Mouse (Mus musculus) C2C12 (cell line): ENCODE measurements around the gene Frmd5. TPM values are rescaled to one million over a fixed set of nuclear protein-coding genes. Genes with fewer than 3 reads are reported as not detected.

ENCODE experiments used
- H3K27me3 ChIP-seq: one replicate; pipeline ENCODE4 v1.6.1; 2011; ENCODE audit not compliant: control insufficient read depth, insufficient read depth, insufficient read length
- H3K36me3 ChIP-seq: one replicate; pipeline ENCODE4 v1.6.1; 2011; ENCODE audit not compliant: control insufficient read depth, insufficient read depth
- H3K4me3 ChIP-seq: one replicate; pipeline ENCODE4 v1.5.1; 2011; ENCODE audit warnings: mild to moderate bottlenecking, control low read depth; ENCODE audit not compliant: poor library complexity, insufficient read depth, severe bottlenecking
- H3K79me2 ChIP-seq: one replicate; pipeline ENCODE4 v1.6.1; 2011; ENCODE audit not compliant: control insufficient read depth, insufficient read depth
- H3K79me3 ChIP-seq: one replicate; pipeline ENCODE4 v1.6.1; 2011; ENCODE audit warnings: low read depth, control low read depth
- H3ac ChIP-seq: one replicate; pipeline ENCODE3; 2011; ENCODE audit warnings: low read depth; ENCODE audit not compliant: control insufficient read depth, insufficient read length
- CEBPB ChIP-seq: IDR thresholded peaks from one replicate; pipeline ENCODE4 v1.6.1; 2011; ENCODE audit warnings: low read depth, mild to moderate bottlenecking, control low read depth, moderate library complexity
- CTCF ChIP-seq: IDR thresholded peaks from one replicate; pipeline ENCODE4 v1.5.1; 2011; ENCODE audit not compliant: control insufficient read depth, insufficient read depth, insufficient read length
- FOSL1 ChIP-seq: IDR thresholded peaks from one replicate; pipeline ENCODE4 v1.8.0; 2011; ENCODE audit warnings: mild to moderate bottlenecking, low read length; ENCODE audit not compliant: poor library complexity, insufficient read depth, severe bottlenecking
- MAX ChIP-seq: IDR thresholded peaks from one replicate; pipeline ENCODE4 v1.6.1; 2011; ENCODE audit warnings: mild to moderate bottlenecking, control low read depth
- MYOD1 ChIP-seq: IDR thresholded peaks from one replicate; pipeline ENCODE4 v1.6.1; 2011; ENCODE audit warnings: low read depth; ENCODE audit not compliant: control insufficient read depth, insufficient read length
- MYOG ChIP-seq: IDR thresholded peaks from one replicate; pipeline ENCODE4 v1.6.1; 2011; ENCODE audit not compliant: control insufficient read depth, insufficient read length; ENCODE audit errors: extremely low read depth
- USF1 ChIP-seq: IDR thresholded peaks from one replicate; pipeline ENCODE4 v1.6.1; 2011; ENCODE audit warnings: low read depth, mild to moderate bottlenecking, control low read depth, moderate library complexity
- polyA plus RNA-seq: library from polyadenylated mRNA; unstranded; fragments of >200 nt; fragmentation: generic; extraction: Trizol; gene quantifications from one replicate; pipeline ENCODE4 v1.2.1, GENCODE M21; 2012; ENCODE audit warnings: missing spikeins

The Frmd5 gene
- polyA plus RNA-seq, 1 experiment = 0.51 TPM

- Histone ChIP-seq H3K79me2 (no peaks in the 10 kb centered on the region), H3K36me3 (no peaks in the 10 kb centered on the region), H3K27me3 (no peaks in the 10 kb centered on the region), H3ac (no peak overlapping the region), H3K79me3 (no peaks in the 10 kb centered on the region), H3K4me3 (no peak overlapping the region)
- TF ChIP-seq MYOD1 (no peak), CEBPB (no peak), FOSL1 (no peak), MAX (no peak), USF1 (no peak), CTCF (no peak), MYOG (no peak)
These were observed 127.2 kb downstream of the Frmd5 start for GRCm38 (mm10) chr2:121679711-121680110.

GRCm38 (mm10) chr2:121677649-121677986, 129.3 kb downstream of the Frmd5 start:
- H3ac ChIP-seq = no peak overlapping the region
- TF ChIP-seq USF1 = no peak
- no peak for TF ChIP-seq MYOD1
- TF ChIP-seq MAX = no peak
- TF ChIP-seq FOSL1 = no peak
- TF ChIP-seq CEBPB = no peak
- TF ChIP-seq CTCF = no peak
- TF ChIP-seq MYOG = no peak
- H3K27me3 ChIP-seq = no peaks in the 10 kb centered on the region

GRCm38 (mm10) chr2:121676951-121677648, 129.8 kb downstream of the Frmd5 start:
- no peaks in the 10 kb centered on the region for H3K27me3 ChIP-seq
- no peaks in the 10 kb centered on the region for H3K79me2 ChIP-seq
- no peak overlapping the region for H3ac ChIP-seq
- H3K4me3 ChIP-seq = no peak overlapping the region
- H3K36me3 ChIP-seq = no peaks in the 10 kb centered on the region
- TF ChIP-seq MYOD1 (no peak), MAX (no peak)
- no peaks in the 10 kb centered on the region for H3K79me3 ChIP-seq

More at GRCm38 (mm10) chr2:121677649-121677986, 129.3 kb downstream of the Frmd5 start:
- Histone ChIP-seq H3K4me3 (no peak overlapping the region), H3K79me2 (no peaks in the 10 kb centered on the region), H3K79me3 (no peaks in the 10 kb centered on the region), H3K36me3 (no peaks in the 10 kb centered on the region)

- Histone ChIP-seq H3K79me2 (no peaks in the 10 kb centered on the region), H3K79me3 (no peaks in the 10 kb centered on the region), H3K4me3 (no peak overlapping the region), H3ac (no peak overlapping the region), H3K36me3 (no peaks in the 10 kb centered on the region), H3K27me3 (no peaks in the 10 kb centered on the region)
- TF ChIP-seq CTCF (no peak), USF1 (no peak), CEBPB (no peak), MYOD1 (no peak), MYOG (no peak), MAX (no peak), FOSL1 (no peak)
These were observed 131.0 kb downstream of the Frmd5 start for GRCm38 (mm10) chr2:121675895-121676294.

GRCm38 (mm10) chr2:121675136-121675535, 131.8 kb downstream of the Frmd5 start:
- H3K36me3 ChIP-seq = no peaks in the 10 kb centered on the region
- TF ChIP-seq CTCF = no peak
- no peak for TF ChIP-seq MYOG
- TF ChIP-seq CEBPB = no peak
- no peak for TF ChIP-seq USF1

GRCm38 (mm10) chr2:121674211-121674610, 132.7 kb downstream of the Frmd5 start:
- H3K36me3 ChIP-seq = no peaks in the 10 kb centered on the region
- no peak overlapping the region for H3ac ChIP-seq
- H3K4me3 ChIP-seq = no peak overlapping the region
- no peak for TF ChIP-seq CTCF
- TF ChIP-seq USF1 = no peak
- no peak for TF ChIP-seq MYOG
- TF ChIP-seq FOSL1 = no peak
- TF ChIP-seq CEBPB = no peak
- TF ChIP-seq MAX = no peak
- no peak for TF ChIP-seq MYOD1
- no peaks in the 10 kb centered on the region for H3K27me3 ChIP-seq
- no peaks in the 10 kb centered on the region for H3K79me2 ChIP-seq
- H3K79me3 ChIP-seq = no peaks in the 10 kb centered on the region

More at GRCm38 (mm10) chr2:121675136-121675535, 131.8 kb downstream of the Frmd5 start:
- no peak overlapping the region for H3ac ChIP-seq
- H3K27me3 ChIP-seq = no peaks in the 10 kb centered on the region
- H3K79me3 ChIP-seq = no peaks in the 10 kb centered on the region
- no peak overlapping the region for H3K4me3 ChIP-seq
- H3K79me2 ChIP-seq = no peaks in the 10 kb centered on the region
